Mouse (Mus musculus): ENCODE measurements around the gene Psmb8. TPM values are rescaled to one million over a fixed set of nuclear protein-coding genes. Genes with fewer than 3 reads are reported as not detected.

The Psmb8 gene
- total RNA-seq, 2 experiments from 2014 or later = 31.0 to 34.7 TPM

DNA sequence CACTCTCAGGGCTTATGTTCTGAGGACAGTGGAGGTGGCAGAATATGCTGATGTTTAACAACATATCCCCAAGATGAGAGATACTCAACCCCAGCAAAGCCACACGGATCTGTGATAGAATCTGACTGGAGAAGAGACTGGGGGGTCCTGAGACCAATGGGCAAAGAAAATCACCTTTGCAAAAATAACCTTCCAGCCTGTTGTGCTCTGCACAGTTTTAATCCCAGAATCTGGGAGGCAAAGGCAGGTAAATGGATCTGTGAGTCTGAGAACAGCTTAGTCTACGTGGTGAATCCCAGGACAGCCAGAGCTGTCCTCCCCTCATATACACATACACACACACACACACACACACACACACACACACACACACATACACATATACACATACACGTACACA lies 51.8 kb downstream of the Psmb8 start:
- DNase-seq = no peak

GRCm38 (mm10) chr17:34249878-34250277 lies 52.4 kb downstream of the Psmb8 start:
- DNase-seq = peak; percentile 17 to 52

Other genes with a start within 250 kb of the Psmb8 start
- 1 to 10 TPM; 4.0 to 6.6 TPM for gene B3galt4, start 246.2 kb upstream of the Psmb8 start, total RNA-seq (2021)
- 10 to 100 TPM; 53.4 to 59.9 TPM for gene Vps52, start 241.9 kb upstream of the Psmb8 start, total RNA-seq (2021)
- gene Rps18, start 241.7 kb upstream of the Psmb8 start, total RNA-seq (2021) = 100 to 1,000 TPM; 791 to 792 TPM
- gene H2-K1, start 197.4 kb upstream of the Psmb8 start, total RNA-seq (2021) = 100 to 1,000 TPM; 459 to 574 TPM
- 10 to 100 TPM; 43.8 to 48.3 TPM for gene Ring1, start 173.0 kb upstream of the Psmb8 start, total RNA-seq (2021)
- gene H2-Ke6, start 169.7 kb upstream of the Psmb8 start, total RNA-seq (2021) = 100 to 1,000 TPM; 243 to 247 TPM
- gene Slc39a7, start 166.0 kb upstream of the Psmb8 start, total RNA-seq (2021) = 100 to 1,000 TPM; 165 to 198 TPM
- gene Rxrb, start 165.9 kb upstream of the Psmb8 start, total RNA-seq (2021) = 10 to 100 TPM; 53.5 to 55.7 TPM
- gene Col11a2, start 158.3 kb upstream of the Psmb8 start, total RNA-seq (2021) = 1 to 10 TPM; 1.2 to 2.2 TPM
- gene H2-Oa, start 105.4 kb upstream of the Psmb8 start, total RNA-seq (2021) = not detected
- gene H2-DMa, start 78.2 kb upstream of the Psmb8 start, total RNA-seq (2021) = 10 to 100 TPM; 11.4 to 12.7 TPM
- 100 to 1,000 TPM; 213 to 224 TPM for gene Brd2, start 75.1 kb upstream of the Psmb8 start, total RNA-seq (2021)
- 1 to 10 TPM in 1 of 2 experiments, under 1 TPM in 1; 0.72 to 2.2 TPM for gene H2-DMb2, start 54.4 kb upstream of the Psmb8 start, total RNA-seq (2021)
- gene H2-DMb1, start 44.6 kb upstream of the Psmb8 start, total RNA-seq (2021) = 1 to 10 TPM; 3.5 to 6.0 TPM
- 10 to 100 TPM; 12.5 to 23.0 TPM for gene Tap1, start 10.2 kb upstream of the Psmb8 start, total RNA-seq (2021)
- gene Psmb9, start 10.0 kb upstream of the Psmb8 start, total RNA-seq (2021) = 10 to 100 TPM; 11.2 to 18.8 TPM
- 10 to 100 TPM; 47.0 to 54.3 TPM for gene Tap2, start 5.8 kb downstream of the Psmb8 start, total RNA-seq (2021)
- gene H2-Ob, start 41.2 kb downstream of the Psmb8 start, total RNA-seq (2021) = under 1 TPM; 0.33 to 0.73 TPM
- 10 to 100 TPM; 36.3 to 70.4 TPM for gene H2-Ab1, start 60.0 kb downstream of the Psmb8 start, total RNA-seq (2021)
- gene H2-Aa, start 90.1 kb downstream of the Psmb8 start, total RNA-seq (2021) = 10 to 100 TPM; 56.2 to 89.4 TPM
- gene H2-Eb1, start 108.1 kb downstream of the Psmb8 start, total RNA-seq (2021) = 10 to 100 TPM; 52.3 to 94.3 TPM
- gene H2-Eb2, start 127.9 kb downstream of the Psmb8 start, total RNA-seq (2021) = not detected
- gene Btnl2, start 157.1 kb downstream of the Psmb8 start, total RNA-seq (2021) = under 1 TPM; 0.23 to 0.30 TPM
- gene Btnl1, start 179.4 kb downstream of the Psmb8 start, total RNA-seq (2021) = not detected
- 1 to 10 TPM; 1.2 to 1.8 TPM for gene BC051142, start 201.1 kb downstream of the Psmb8 start, total RNA-seq (2021)